Mouse (Mus musculus): Measurements from ENCODE around the gene Greb1.

Gene Greb1

DNA sequence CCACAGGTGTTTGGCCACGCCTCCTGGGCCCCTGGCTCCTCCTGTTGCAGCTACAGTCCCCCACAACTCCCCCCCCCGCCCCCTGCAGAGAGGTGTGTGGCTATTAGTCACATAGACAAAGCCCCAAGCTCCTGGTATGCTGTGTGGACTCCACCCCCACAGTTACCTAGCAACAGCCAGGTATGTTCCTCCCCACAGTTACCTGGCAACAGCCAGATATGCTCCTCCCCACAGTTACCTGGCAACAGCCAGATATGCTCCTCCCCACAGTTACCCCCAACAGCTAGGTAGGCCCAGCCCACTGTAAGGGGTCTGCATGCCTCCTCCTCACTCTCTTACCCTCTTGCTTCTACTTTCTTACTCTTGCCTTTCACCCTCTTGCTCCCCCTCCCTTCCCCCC is 135.7 kb downstream of the Greb1 start:
- DNase-seq = no peak

DNA sequence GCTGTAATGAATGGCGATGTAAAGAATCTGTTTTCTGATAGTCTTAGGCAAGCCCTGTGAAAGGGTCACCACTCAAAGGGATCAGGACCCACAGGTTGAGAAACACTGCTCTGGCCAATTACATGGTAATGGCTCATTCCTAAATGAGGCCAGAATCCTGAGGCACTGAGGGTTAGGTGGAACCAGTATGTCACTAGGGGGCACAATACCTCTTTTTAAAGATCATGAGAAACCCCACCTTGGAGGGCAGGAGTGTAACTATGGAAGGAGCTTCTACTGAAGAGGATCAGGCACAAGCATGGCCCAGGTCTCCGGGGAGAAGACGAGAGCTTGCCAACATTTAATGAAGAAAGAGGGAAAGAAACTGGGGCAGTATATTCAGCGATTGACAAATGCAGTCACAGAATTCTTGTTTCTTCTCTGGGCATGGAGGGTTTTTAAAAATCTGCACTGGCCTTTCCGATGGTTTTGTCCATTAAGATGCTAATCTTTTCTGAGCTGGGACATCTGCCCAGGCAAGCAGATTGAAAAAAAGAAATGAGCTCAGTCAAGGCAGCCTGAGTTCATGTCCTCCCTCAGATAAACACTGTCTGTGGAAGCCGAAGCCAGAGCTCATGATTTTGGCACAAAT is 137.6 kb downstream of the Greb1 start:
- DNase-seq = peak; percentile 36

DNA sequence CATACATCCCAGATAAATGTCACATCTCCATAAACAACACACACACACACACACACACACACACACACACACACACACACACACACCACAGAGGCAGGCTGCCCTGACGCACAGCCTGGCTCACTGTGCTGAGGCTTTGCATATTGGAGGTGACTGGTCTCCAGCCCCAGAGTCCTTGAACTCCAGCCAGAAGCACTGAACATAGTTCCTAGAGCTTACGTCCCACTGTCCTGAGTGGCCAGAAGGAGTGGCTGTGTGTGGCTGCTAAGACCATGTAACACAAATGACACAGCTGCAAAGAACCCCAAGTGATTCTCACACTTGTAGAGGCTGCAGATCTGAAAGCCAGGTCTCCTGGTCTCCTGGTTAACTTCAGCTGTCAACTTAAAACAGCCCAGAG is 138.8 kb downstream of the Greb1 start:
- no peak for DNase-seq

DNA sequence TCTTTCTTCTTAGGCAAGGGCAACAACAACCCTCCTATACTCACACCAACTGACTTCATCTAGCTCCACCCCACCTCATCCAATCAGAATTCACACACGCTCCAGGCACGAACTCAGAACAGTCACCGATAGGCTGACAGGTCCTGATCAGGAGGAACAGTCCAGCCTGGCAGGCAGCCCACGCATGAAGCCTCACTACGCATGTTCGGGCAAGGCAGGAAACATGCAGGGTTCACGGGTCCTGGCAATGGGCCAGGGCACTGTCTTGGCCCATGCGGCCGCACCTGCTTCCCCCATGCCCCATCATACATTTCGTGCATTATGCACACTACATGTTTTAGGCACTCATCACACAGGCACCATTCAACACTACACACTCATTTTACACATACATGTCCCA is 139.2 kb downstream of the Greb1 start:
- no peak for DNase-seq

DNA sequence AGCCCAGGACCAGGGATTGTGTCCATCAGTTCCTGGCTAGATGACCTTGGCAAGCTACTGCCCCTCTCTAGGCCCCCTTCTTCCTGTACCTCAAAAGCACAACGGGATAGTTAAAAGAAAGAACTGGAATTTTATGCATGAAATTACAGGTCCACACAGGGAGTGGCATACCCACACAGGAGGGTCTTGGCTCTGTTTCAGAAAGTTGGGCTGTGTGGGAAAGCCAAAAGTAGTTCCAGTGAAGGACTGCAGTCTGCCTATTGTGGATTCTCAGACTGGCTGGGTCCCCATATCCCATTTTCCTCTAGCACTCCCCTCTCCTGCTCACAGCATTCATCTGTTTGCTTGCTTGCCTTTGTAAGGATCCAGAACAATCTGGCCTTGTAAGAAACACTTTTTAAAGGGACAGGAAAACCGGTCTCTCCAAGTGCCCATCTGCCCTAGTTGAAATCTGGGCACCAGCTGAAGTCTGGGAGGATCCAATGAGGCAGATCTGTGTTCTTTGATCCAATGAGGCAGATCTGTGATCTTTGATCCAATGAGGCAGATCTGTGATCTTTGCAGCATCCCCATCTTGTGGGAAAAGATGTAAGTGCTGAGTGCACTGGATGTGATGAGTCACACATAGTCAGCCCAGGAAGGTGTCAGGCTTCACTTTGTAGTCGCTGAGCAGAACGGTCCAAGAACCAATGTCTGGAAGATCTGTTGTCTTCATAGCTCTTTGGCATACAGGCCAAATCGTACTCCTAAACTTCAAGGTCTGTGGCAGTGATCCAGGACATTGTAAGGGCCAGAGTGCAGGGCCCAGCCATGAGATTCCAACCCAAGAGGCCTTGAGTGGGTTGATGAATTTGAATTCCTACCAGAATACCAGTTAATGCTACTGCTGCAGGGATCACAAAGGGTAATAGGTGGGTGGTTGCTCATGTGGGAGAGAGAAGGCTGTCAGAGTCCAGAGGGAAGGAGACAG is 143.5 kb downstream of the Greb1 start:
- DNase-seq = peak; percentile 24

DNA sequence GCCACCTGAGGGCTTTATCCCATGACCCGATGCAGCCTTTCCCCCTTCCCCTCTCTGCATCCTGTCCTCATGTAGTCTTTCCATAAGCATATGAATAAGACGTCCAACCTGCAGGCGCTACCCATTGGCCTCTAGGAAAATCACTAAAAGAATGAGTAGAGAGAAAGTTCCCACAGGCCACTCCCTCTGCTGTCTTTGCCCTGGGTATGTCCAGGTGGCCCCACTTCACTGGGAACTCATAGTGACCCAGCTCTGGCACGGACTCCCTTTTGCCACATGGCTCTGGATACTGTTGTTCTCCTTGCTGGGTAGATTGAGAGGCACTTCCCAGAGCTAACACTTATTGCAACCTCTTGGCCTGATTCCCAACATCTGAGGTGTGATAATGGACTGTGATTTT is 145.1 kb downstream of the Greb1 start:
- DNase-seq = no peak

DNA sequence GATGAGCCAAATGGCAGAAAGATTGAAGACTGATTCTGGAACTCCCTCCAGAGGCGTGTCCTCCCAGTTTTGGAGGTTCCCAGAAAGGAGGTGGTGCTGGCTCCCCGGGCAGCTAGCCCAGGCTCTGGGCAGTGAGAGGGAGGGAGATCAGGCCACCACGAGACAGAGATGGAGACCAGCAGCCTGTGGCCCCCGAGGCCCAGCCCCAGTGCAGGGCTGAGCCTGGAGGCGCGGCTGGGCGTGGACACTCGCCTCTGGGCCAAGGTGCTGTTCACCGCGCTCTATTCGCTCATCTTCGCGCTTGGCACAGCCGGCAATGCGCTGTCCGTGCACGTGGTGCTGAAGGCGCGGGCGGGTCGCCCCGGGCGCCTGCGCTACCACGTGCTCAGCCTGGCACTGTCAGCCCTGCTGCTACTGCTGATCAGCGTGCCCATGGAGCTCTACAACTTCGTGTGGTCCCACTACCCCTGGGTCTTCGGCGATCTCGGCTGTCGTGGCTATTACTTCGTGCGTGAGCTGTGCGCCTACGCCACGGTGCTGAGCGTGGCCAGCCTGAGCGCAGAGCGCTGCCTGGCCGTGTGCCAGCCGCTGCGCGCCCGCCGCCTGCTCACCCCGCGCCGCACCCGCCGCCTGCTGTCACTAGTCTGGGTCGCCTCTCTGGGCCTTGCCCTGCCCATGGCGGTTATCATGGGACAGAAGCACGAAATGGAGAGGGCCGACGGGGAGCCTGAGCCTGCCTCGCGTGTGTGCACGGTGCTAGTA is 147.2 kb downstream of the Greb1 start, which contains the start of gene Ntsr2:
Ntsr2 (plus strand) TSS at position 51 of the 762 bp plus-strand sequence.
- peak; percentile 29 for DNase-seq

DNA sequence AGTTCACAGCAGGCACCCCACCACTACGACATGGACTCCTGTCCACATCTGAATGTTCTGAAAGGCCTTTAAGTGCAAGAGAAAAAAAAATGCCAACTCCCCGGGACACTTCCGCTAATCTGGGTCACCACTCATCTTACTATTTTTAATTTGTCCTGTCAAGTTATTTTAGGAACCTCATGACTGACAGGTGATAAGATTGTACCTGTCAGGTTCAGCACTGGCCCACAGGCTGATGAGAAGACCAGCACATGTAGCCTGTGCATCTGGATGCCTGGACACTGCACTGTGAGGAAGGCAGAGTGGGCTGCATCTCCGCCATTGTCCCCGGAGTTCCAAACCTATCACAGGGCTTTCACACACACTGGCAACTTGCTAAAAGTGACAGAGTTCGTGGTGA is 150.9 kb downstream of the Greb1 start:
- DNase-seq = no peak

DNA sequence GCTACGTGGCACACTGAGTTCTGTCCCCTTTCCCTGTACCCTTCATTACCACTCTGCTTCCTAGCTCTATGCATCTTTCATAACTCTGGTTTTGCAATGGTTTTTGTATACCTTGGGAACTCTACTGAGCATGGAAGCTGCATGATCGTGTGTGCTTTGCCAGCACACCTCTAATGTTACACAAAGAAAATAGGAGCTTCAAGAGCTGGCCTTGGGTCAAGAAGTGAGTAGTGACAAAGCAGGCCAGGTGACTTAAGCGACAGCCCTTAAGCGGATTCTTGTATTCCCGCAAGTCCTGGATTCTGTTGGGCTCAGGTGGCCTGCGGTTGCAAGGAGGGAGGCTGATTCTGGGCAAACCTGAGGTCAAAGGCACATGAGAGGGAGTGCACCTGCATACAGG is 152.4 kb downstream of the Greb1 start:
- no peak for DNase-seq

DNA sequence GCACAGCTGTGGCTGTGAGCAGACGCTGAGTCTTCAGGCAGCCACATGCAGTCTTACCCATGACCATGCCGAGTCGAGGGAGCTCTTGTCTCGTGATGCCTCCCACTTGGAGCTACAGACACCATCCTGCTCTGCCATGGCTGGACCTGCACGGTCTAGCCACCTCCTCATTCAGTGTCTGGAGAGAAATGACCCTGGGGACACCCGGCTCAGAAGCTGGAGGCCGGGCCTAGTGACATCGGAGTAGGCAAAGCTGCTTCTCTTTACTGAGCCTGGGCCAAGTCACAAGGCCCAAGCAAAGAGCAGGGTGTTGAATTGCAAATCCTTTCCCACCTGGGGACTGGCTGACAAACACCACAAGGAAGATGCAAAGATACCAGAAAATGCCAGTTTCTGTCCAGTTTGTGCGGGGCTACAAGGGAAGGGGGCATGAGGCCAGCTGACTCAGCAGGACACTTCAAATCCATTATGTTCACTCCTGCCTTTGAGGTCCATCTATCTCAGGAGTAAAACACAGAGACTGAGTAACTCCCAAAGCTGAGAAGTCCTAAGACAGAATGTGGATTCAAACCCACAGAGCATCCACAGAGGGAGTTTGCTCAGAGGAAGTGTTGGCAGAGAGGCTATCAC is 153.8 kb downstream of the Greb1 start:
- DNase-seq = no peak

DNA sequence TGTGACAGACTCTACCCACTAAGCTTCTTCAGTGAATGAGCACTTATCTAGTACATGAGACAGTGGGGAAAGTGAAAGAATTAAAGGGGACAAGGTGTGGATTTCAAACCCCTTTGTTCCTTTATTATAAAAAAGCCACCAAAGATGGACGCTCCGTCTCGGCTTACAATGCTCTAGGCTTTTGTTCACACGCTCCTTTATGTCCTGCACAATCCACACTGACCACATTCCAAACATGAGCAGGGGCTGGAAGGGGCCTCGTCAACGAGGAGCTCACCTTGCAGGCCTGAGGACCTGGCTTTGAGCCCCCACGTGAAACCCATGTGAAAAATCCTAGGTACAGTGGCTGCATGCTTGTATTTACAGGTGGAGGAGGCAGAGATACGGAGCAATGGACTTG is 156.0 kb downstream of the Greb1 start:
- DNase-seq = no peak

DNA sequence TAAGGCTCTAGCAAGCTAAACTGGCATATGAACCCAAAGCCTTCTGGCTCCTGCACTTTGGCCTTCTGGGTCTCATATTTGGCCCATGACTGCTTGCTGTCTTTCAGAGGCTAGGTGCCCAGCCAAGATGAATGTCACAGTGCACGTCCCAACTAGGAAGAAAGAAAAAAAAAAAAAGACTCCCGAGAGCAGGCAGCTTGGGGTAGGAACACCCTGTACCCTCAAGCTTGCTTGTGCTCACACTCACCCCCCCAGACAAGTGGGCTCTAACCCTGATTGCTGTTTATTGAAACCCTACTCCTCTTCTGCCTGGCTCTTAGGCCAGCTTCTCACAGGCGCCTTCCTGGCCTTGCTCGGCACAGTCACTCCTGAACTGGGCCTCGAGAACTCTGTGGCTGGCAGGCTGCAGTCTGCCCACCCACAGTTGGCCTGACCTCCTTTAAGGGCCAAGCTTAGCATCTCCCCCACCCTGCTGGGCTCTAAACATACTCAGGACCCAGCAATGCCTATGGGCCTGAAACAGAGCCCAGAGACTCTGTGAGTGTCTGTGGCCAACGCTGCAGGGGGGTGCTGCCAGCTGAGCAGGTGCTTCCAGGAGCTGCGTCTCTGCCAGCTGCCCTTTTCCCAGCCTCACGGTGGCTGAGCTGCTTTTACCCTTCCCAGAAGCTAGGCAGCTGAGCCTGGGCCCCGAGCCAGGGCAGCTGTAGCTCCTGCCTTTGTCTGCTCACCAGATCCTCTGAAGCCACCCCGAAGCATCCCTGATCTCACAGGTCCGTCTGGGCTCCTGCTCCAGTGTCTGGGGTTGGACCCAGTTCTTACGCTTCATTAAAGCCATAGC is 157.0 kb downstream of the Greb1 start:
- DNase-seq = no peak

DNA sequence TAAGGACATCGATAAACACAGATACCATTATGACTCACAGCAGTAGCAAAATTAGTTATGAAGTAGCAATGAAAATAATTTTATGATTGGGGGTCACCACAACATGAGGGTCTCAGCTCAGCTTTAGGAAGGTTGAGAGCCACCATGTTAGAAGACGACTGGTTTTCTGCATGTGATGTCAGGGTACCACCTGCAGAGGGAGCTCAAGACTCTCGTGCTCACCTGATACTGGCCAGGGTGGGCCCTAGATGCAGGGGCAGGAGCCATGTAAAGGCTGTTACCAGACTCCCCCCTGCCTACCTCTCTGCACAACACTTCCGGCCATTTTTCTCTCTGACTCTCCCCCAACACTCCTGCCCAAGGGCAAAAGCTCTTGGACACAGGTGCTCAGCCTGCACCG is 158.7 kb downstream of the Greb1 start:
- DNase-seq = no peak

DNA sequence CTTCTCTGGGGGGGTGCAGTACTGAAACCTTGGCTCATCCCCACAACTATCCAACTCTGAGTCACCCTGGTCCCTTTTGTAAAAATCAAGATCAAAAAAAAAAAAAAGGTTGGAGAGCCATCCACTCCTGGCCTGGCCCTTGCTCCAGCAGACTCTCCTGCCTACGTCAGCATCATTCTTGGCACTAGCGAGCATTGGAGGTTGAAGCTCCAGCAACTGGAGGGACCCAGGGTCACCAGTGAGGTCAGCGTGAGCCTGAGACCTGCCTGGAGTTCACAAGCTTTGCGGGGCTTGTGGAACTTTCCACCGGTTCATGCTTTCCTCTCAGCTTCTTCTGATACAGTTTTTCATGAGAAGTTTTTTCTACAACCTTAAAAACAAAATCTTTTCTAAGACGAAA is 160.6 kb downstream of the Greb1 start:
- no peak for DNase-seq

DNA sequence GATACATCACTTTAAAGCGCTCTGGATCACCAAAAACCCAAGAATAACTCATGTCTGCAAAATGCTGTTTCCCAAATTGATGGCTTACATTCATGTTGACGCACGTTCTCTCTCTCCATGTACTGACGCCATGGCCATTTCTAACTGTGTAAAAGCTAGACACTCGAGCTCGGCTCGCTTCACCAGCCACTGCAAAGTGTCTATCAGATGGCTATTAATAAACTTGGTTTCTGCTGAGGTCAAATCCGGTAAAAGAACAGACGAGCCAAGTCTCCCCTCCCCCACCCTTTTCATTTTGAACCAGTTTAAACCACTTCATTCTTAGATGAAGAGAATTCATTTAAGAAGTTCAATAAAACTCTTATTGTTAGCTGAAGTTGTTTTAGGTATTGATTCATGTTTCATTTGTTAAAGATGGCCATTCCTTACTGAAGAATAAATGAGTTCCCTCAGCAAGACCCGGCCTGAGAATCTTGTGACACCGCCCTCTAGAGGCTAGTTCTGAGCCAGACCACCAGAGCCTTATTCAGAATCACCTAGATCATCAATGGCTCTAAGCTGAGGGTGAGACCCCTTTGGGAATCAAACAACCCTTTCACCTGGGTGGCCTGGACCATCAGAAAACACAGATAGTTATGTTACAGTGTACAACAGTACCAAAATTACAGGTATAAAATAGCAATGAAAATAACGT is 161.5 kb downstream of the Greb1 start:
- no peak for DNase-seq

DNA sequence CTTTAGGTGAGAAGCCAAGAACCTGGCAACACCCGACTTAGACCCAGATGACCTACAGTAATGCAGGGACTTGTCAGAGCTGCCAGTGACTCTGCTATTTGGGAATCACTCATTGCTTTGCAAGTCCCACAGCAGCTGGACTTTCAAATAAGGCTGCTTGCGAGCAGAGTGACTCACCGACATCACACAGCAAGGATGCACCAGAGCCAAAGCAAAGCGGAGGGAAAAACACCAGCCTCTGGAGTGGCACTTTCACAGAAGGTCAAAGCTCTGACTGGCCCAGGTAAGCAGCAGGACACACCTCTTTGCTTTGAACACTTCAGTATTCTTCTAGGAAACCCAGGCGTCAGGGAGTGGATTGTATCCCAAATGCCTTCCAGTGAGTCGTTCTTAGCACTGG is 164.9 kb downstream of the Greb1 start:
- no peak for DNase-seq

DNA sequence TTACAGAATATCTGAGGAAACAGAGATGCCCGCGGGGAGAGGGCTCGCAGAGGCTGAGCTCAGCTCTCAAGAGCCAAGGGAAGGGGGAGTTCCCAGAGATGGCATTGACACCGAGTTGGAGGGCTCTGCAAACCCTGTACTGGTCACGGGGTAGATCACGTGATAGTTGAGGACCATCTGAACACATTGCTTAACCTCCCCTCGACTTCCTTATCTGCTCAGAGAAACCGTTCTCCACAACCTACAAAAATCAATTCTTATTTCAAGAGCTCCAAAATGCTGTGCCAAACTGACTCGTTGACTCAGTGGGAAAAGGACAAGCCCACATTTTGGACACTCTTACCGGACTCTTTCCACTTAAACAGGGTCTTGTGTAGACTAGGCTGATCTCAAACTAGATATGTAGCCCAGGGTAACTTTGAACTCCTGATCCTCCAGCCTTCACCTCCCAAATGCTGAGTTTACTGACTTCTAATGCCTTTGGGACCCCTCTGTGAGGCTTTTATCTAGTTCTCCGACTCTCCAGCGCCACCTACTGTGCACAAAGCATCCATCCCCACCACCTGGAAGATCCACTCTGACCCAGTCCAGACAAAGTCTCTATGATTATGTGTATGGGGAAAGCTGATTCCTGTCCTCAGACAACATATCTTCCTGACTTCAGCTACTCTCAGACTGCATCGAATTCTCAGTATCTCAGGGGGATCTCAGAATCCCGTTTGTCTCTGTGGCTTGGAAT is 166.4 kb downstream of the Greb1 start:
- no peak for DNase-seq

DNA sequence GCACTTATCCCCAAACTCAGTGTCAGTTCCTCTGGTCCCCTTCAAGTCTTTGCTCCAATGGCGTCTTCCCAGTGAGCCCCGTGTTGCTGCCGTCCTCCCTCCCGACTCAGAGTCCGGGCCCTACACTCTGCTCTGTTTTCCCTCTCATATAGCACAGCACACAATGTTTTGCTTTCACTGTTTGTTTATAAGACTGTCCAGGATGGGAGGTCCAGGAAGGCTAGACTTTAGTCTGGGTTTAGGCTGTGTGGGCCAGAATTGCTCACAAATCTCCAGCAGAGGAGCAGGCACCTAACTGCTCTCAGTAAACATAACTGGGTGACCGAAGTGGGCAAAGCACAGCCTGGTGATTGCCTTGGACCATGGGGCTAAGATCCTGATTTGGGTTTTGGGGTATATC is 167.5 kb downstream of the Greb1 start:
- no peak for DNase-seq

DNA sequence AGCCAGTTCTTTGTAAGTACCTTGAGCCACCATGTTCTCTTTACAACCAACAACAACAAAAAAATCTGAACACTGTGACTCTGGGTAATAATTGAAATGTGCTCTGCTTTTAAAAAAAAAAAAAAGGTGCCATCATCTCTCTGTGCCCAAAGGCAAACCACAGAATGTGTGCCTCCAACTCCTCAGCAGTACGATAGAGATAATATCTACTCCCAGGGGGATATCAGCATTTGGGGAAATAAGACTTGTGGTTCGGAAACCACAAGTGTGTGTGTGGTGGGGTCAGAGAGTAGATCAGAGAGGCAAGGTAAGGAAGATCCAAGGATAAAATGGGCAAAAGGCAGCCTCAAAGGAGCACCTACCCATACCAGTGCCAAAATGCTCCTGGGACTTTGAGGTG is 169.3 kb downstream of the Greb1 start:
- no peak for DNase-seq

DNA sequence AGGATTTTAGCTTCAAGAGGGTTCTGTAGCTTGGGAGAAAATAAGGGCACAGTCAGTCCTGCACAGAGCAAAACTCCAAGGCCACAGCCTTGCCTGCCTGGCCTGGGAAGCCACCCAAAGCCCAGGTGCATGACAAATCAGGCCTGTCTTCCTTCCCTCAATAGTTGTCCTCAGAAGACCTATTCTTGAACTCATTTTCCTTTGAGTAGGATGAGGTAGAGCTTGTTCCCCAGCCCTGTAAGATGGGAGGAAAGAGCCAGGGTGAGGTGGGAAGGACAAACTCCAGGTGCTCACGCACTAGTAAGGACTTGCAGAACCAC is 169.9 kb downstream of the Greb1 start:
- DNase-seq = no peak
